Mouse (Mus musculus): ENCODE results near the gene Ambp.

Gene Ambp

DNA sequence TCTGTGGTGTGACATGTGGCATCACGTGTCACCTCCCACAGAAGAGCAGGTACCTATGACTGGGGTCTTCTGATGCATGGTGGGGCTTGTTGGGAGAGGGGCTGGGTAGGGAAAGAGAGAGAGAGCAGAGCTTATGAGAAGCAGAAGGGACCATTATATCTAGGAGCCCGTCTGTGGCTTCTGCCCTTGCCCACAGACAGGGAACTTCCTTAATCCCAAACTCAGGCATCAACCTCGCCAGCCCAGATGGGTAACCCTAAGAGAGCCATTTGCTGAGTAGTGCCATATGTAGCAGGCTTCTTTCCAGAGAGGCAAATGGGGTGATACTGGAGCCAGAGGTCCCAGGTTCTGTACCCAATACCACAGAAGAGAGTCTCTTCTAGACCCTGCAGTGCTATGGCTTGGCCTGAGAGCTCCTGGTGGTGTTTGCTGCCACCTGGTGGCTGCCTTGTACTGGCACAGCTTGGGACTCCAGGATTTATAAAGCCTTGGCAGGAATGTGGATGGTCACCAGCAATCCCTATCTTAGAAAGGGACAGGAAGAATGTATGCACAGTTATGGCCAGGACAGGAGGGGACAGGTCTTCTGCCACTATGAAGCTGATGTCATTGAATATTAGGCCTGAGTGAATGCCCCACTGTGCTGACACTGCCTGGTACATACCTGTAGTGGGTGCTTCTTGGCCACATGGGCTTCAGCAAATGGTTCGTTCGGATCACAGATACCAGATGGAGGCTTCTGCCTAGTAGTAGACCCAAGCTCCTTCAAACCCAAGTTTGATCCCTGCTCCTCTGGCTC, 35.8 kb downstream of the Ambp start:
- DNase-seq: peak; percentile 80 to 93

DNA sequence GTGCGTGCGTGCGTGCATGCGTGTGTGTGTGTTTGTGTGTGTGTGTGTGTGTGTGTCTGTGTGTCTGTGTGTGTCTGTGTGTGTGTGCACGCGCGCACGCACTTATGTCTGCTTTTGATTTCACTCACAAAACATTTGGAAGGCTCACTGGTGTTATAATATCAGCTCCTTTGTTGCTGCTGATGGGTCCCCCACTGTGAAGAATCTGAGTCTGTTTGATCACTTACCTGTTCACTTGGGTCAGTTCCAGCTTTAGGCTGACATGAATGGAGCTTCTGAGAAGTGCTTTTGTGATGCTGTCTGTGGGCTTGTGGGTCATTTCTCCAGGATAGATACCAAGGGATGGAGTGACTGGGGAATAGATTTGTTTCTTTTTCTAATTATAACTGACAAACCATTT, 48.9 kb downstream of the Ambp start:
- no peak for DNase-seq

GRCm38 (mm10) chr4:63102025-63102424, 52.6 kb downstream of the Ambp start:
- DNase-seq: no peak

DNA sequence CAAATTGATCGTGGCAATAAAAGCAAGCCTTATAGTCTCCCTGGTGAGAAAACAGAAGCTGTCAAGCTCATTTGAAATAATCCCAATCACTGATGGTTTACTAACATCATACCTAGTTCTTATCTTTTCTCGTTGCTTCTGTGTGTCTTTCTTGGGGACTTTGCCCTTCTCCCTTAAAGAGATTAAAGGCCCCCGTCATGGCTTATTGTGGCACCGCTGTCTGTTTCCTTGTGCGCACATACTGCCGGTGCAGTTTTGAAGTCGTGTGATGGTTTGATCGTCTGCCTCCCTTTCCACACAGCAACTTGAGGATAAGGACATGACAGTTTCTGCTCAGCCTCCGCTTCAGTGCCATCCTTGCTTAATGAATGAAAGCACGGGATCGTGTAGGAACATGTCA, 54.1 kb downstream of the Ambp start:
- DNase-seq: no peak

DNA sequence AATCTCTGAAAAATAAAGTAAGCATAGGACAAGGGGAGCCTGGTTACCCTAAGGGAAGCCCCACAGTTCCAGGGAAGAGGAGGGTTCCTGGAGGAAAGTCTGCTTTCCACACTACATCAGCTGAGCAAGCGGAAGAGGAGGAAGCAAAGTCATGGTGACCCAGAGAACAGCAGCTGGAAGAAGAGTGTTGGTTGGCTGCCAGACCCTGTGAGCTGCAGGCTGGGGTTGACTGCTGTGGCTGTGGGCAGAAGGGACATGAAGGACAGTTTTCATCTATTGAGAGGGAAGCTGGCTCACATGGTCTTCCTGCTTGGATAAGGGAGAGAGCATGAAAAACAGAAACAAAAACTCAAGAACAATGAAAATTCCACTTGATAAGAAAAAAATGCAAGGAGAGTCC, 57.0 kb downstream of the Ambp start:
- DNase-seq: peak; percentile 52 to 70
